Comparison of ENCODE assay signal across 9 mouse cellular contexts in the genomic region with DNA sequence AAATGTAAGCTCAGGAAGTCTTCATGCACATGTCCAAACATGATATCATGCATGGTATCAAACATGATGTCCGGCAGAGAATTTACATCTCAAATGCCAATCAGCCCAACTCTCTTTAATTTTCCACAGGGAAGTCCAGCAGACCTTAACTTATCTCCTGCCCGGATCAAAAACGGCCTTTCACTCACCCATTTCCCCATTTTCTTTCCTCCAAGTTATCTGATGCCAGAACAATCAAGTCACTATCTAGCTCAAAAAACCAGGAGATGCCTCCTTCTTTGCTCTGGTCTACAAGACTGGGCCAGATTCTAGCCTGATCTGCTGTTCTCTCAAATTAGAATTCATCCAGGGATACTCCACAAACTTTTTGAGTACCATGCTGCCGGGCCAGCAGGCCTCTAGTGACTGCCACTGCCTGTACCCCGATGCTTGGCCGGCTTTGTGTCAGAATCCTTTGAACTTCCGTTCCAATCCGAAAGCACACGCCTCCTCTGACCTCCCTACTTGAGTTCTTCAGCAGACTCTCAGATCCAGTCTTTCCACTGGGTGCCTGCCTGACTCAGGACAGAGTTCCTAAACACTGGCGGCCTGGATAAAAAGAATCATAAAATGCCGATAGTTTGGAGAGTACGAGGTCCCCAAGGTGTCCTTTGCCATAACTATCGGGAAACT. TPM values are rescaled to one million over a fixed set of nuclear protein-coding genes. Genes with fewer than 3 reads are reported as not detected.
DNase-seq lines count a peak whose midpoint lies in the region; ATAC-seq and TF ChIP-seq lines count a peak whose summit lies in the region.
"Had no signal": no experiment of that assay in that cellular context is flagged by ENCODE, and none has a peak within 500 bp of the region (broad histone marks: within the 10 kb centered on the region; RNA-seq: fewer than 3 reads in every experiment).

No protein-coding gene starts in this region.

- peak; percentile 19 for ATAC-seq in lung, postnatal 0 days

- TF ChIP-seq POLR2A in testis, adult 2 months (IDR thresholded peaks at IDR 0.05; ENCODE audit: control insufficient read depth, low read depth, low read length): no peak

- peaks cover 22% of the 10 kb centered on the region for H3K4me1 ChIP-seq in testis, adult 2 months (ENCODE audit: control insufficient read depth, insufficient read depth, low read length)
- H3K4me1 ChIP-seq in lung, postnatal 0 days (ENCODE audit: insufficient read depth, low read depth, low read length): peaks cover 29% of the 10 kb centered on the region

- H3K27me3 ChIP-seq in testis, adult 2 months (ENCODE audit: control insufficient read depth, insufficient read depth, low read length): no peaks in the 10 kb centered on the region
- H3K27me3 ChIP-seq in lung, postnatal 0 days (replicated peaks; ENCODE audit: insufficient read depth, low read length): no peaks in the 10 kb centered on the region

- DNase-seq in testis, postnatal 10 days (ENCODE audit: low spot score): no peak
- DNase-seq in embryo, embryonic 10 days (ENCODE audit: low spot score): peak; percentile 88
- peak; percentile 61 to 70 for DNase-seq in heart, adult 9 months (ENCODE audit: low spot score in 2 of 2)
- DNase-seq in kidney, adult 9 months: peak; percentile 76
- peak; percentile 86 for DNase-seq in lung, postnatal 0 days (ENCODE audit: low spot score)
- DNase-seq in spleen, postnatal 36 days (ENCODE audit: low spot score in 2 of 2): peak; percentile 51 to 60
- DNase-seq in urinary bladder, postnatal 10 days (ENCODE audit: low spot score): no peak

- H3K4me3 ChIP-seq in testis, adult 2 months (ENCODE audit: control insufficient read depth, low read depth, low read length): peak overlapping the region; percentile 64
- peak overlapping the region; percentile 85 for H3K4me3 ChIP-seq in lung, postnatal 0 days (ENCODE audit: low read depth, low read length)

- H3K9me3 ChIP-seq in lung, postnatal 0 days (ENCODE audit: low read length): no peaks in the 10 kb centered on the region

- no peaks in the 10 kb centered on the region for H3K36me3 ChIP-seq in testis, adult 2 months (ENCODE audit: control insufficient read depth, insufficient read depth, low read length)
- no peaks in the 10 kb centered on the region for H3K36me3 ChIP-seq in lung, postnatal 0 days (ENCODE audit: insufficient read depth, low read length)

- peak overlapping the region; percentile 87 for H3K4me2 ChIP-seq in lung, postnatal 0 days (replicated peaks; ENCODE audit: low read depth, low read length)

- no peak for TF ChIP-seq EP300 in lung, postnatal 0 days (IDR thresholded peaks at IDR 0.05)

- H3K9ac ChIP-seq in lung, postnatal 0 days (replicated peaks; ENCODE audit: low read depth): peak overlapping the region; percentile 44; the same call in 1 of the 2 replicates

- H3K27ac ChIP-seq in testis, adult 2 months (ENCODE audit: control insufficient read depth, insufficient read depth, low read depth, low read length): peak overlapping the region; percentile 64
- peak overlapping the region; percentile 97 for H3K27ac ChIP-seq in lung, postnatal 0 days (ENCODE audit: low read length)

- WGBS in lung, postnatal 0 days: 4% methylated on average over 13 of the region's 13 CpGs

- TF ChIP-seq CTCF in testis, adult 2 months (IDR thresholded peaks at IDR 0.05; ENCODE audit: control insufficient read depth, insufficient read depth, insufficient replicate concordance, low read depth, low read length): no peak
- TF ChIP-seq CTCF in lung, postnatal 0 days (IDR thresholded peaks at IDR 0.05): no peak

RNA-seq across cellular contexts. Expression of a gene that starts 0.9 kb away (rescaled TPM):
- polyA plus RNA-seq in testis, adult 2 months (2012; rRNA removed): 15.4 and 17.6 TPM in 2 replicates
- polyA plus RNA-seq in lung, postnatal 0 days (2015; fragmentation: Nextera tagmentation; extraction: Ambion mirVana): 8.0 and 8.4 TPM in 2 replicates

RNA-seq across cellular contexts. Expression of a gene that starts 36.5 kb away (rescaled TPM):
- polyA plus RNA-seq in testis, adult 2 months (2012; rRNA removed): 100 and 110 TPM in 2 replicates
- 103 and 112 TPM in 2 replicates for polyA plus RNA-seq in lung, postnatal 0 days (2015; fragmentation: Nextera tagmentation; extraction: Ambion mirVana)

RNA-seq across cellular contexts. Expression of a gene that starts 40.4 kb away (rescaled TPM):
- 39.7 and 47.8 TPM in 2 replicates for polyA plus RNA-seq in testis, adult 2 months (2012; rRNA removed)
- polyA plus RNA-seq in lung, postnatal 0 days (2015; fragmentation: Nextera tagmentation; extraction: Ambion mirVana): not detected in 2 replicates

RNA-seq across cellular contexts. Expression of a gene that starts 41.3 kb away (rescaled TPM):
- 2.2 and 2.3 TPM in 2 replicates for polyA plus RNA-seq in testis, adult 2 months (2012; rRNA removed)
- not detected in 2 replicates for polyA plus RNA-seq in lung, postnatal 0 days (2015; fragmentation: Nextera tagmentation; extraction: Ambion mirVana)
- polyA plus RNA-seq: gonadal fat pad, adult 2 months had no signal

RNA-seq across cellular contexts. Expression of a gene that starts 52.7 kb away (rescaled TPM):
- 1.4 and 1.6 TPM in 2 replicates for polyA plus RNA-seq in testis, adult 2 months (2012; rRNA removed)
- 32.0 and 38.9 TPM in 2 replicates for polyA plus RNA-seq in lung, postnatal 0 days (2015; fragmentation: Nextera tagmentation; extraction: Ambion mirVana)

Comparison
In these comparisons a context has a peak if more than half of its experiments do, and no peak if none do; other contexts are left out.
1. DNase-seq: peak in embryo, embryonic 10 days (single experiment), heart, adult 9 months (2 of 2), kidney, adult 9 months (single experiment), lung, postnatal 0 days (single experiment) and spleen, postnatal 36 days (2 of 2); none in testis, postnatal 10 days (single experiment) and urinary bladder, postnatal 10 days (single experiment).
2. RNA of a gene that starts 40.4 kb away (polyA plus RNA-seq): 39.7 to 47.8 TPM in testis, adult 2 months; not detected in lung, postnatal 0 days; every median in the first group is over 10 times any median in the second.